Mouse (Mus musculus): Measurements from ENCODE around the gene Slc25a41.

DNA sequence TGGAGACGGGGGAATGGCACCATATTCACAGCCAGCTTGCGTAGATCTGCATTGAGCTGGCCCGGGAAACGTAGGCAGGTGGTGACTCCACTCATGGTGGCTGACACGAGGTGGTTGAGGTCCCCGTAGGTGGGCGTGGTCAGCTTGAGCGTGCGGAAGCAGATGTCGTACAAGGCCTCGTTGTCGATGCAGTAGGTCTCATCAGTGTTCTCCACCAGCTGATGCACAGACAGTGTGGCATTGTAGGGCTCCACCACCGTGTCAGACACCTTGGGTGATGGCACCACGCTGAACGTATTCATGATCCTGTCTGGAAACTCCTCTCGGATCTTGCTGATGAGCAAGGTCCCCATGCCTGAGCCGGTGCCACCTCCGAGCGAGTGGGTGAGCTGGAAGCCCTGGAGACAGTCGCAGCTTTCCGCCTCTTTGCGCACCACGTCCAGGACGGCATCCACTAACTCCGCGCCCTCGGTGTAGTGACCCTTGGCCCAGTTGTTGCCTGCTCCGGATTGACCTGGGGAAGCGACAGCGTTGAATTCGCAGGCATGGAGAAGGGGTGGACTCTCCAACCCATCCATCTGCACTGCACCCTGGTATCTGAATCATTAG, 39.9 kb upstream of the Slc25a41 start:
- TF ChIP-seq EP300 (IDR thresholded peaks at IDR 0.05; ENCODE audit: low read depth) (no peak), CTCF (IDR thresholded peaks at IDR 0.05; ENCODE audit: low read depth) (no peak)
